Mouse (Mus musculus): ENCODE measurements around the gene Neurl1b. TPM values are rescaled to one million over a fixed set of nuclear protein-coding genes. Genes with fewer than 3 reads are reported as not detected.

Gene Neurl1b
- total RNA-seq, 2 experiments from 2014 or later, result 68.8 to 75.0 TPM

DNA sequence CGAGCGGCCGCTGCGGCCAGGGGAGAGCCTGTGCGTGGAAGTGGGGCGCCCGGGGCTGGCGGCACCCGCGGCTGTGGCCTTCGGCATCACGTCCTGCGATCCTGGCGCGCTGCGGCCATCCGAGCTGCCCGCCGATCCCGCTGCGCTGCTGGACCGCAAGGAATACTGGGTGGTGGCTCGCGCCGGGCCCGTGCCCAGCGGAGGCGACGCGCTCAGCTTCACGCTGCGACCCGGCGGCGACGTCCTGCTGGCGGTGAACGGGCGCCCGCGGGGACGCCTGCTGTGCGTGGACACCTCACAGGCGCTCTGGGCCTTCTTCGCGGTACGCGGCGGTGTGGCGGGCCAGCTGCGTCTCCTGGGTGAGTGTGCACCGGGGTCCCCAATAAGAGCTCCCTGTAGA, 24.4 kb downstream of the Neurl1b start:
- Histone ChIP-seq H3K4me3 (peak overlapping the region; percentile 38), H3K27ac (0 out of 2 replicates have a peak overlapping the region, but pooled peaks have one; percentile 14)
- no peak for TF ChIP-seq CTCF (conservative IDR thresholded peaks at IDR 0.05)

DNA sequence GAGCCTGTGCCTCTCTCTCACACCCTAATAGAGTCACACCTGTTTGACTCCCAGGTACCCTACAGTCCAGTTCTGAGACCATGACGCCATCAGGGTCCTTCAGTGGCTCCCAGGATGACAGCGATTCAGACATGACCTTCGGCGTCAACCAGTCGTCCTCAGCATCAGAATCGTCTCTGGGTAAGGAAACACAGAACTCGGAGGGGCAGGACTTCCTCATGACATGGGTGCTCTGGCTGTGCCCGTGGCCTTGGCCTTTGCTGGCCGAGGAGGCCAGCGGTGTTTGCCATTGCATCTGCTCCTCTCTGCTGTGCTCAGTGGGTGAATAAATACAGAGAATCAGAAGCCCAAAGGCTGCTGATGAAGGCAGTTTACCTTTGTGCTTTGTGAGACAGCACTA, 26.4 kb downstream of the Neurl1b start:
- no peak overlapping the region for H3K27ac ChIP-seq
- H3K4me3 ChIP-seq, result no peak overlapping the region
- no peak for TF ChIP-seq CTCF (conservative IDR thresholded peaks at IDR 0.05)
- no peak for DNase-seq (ENCODE audit: low spot score in 2 of 2)

More for the DNA sequence above, 24.4 kb downstream of the Neurl1b start:
- DNase-seq (ENCODE audit: low spot score in 2 of 2), result peak in 1 of 2 experiments; percentile 14

DNA sequence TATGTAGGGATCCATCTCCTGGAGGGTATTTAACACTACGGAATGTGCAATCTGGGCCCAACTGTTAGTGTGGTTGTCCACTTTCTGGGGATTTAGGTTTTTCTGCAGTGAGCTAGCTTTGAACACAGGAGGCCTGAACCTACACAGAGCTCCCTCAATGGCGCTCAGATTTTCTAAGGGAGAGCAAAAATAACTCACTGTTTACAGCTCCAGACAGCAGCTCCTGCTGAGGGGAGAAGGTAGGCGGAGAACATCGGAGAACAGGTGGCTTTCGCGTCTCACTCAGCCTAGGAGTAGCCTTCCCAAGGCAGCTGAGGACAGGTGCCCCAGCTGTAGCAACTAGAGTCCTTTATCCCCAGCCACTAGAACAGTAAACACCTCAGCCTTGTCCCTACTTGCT, 27.6 kb downstream of the Neurl1b start:
- TF ChIP-seq CTCF (conservative IDR thresholded peaks at IDR 0.05), result no peak
- H3K4me3 ChIP-seq, result no peak overlapping the region
- no peak overlapping the region for H3K27ac ChIP-seq
- DNase-seq (ENCODE audit: low spot score in 2 of 2), result no peak

DNA sequence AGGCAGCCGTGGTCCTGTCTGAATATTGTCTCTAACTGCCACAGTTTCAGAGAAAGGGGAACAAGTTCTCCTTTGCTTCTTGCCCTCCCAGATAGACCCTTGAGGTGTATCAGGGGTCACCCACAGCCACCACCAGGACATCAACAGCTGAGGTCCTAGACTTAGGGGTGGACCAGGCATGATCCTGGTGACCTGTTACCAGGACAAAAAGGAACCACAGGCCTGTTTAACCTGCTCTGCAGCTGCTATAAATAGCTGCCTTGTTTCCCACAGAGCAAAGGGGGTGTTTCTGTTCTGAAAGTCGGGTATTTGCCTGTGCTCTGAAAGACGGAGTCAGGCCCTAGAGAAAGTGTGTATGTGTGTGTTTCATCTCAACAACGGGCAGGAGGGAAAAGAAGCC, 29.2 kb downstream of the Neurl1b start:
- Histone ChIP-seq H3K4me3 (no peak overlapping the region), H3K27ac (no peak overlapping the region)
- no peak for DNase-seq (ENCODE audit: low spot score in 2 of 2)
- TF ChIP-seq CTCF (conservative IDR thresholded peaks at IDR 0.05), result no peak

DNA sequence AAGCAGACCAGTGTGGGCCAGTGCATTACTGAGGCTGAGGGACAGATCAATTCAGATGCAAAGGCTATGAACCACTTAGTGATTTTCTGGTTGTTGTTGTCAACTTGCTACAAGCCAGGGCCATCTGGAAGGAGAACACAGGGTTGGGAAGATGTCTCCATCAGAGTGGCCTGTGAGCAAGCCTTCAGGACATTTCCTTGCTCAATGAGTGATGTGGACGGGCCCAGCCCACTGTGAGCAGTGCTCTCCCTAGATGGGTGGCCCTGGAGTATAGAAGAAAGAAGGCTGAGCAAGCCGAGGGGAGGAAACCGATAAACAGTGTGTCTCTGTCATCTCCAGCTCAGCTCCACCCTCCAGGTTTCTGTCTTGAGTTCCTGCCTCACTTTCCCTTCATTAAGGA, 34.8 kb downstream of the Neurl1b start:
- DNase-seq (ENCODE audit: low spot score in 2 of 2), result no peak
- Histone ChIP-seq H3K27ac (no peak overlapping the region), H3K4me3 (no peak overlapping the region)
- TF ChIP-seq CTCF (conservative IDR thresholded peaks at IDR 0.05), result no peak

DNA sequence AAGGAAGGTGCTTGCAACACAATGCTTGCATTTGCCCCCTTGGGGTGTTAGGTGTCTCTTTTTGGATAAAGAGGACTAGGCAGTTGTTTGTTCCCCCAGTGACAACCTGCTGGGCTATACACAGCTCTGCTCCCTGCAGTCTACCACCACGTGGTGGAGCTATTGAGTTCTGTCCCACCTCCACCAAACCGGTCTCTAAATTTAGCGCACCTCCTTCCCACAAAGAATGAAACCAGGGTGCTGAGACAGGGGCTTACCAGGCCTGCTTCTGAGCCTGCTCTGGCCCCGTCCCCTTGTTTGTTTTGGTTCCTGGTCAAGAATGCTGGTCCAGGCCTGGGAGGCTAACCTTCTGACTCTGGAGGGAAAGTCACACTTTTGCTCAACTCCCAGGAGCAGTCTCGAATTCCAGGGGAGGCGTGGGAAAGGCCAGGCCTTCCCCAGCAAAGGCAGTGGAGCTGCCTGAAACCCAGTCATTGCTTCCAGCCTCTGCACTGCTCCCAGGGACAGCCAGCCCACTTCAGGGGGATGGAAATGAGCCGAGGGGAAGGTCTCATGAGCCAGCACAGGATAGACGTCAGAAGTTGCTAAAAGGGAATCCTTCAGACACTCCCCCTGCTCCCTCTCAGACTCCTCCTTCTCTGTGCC, 37.1 kb downstream of the Neurl1b start:
- peak in 1 of 2 experiments; percentile 35 for DNase-seq (ENCODE audit: low spot score in 2 of 2)
- no peak overlapping the region for H3K27ac ChIP-seq
- TF ChIP-seq CTCF (conservative IDR thresholded peaks at IDR 0.05), result peak; percentile 78
- no peak overlapping the region for H3K4me3 ChIP-seq

DNA sequence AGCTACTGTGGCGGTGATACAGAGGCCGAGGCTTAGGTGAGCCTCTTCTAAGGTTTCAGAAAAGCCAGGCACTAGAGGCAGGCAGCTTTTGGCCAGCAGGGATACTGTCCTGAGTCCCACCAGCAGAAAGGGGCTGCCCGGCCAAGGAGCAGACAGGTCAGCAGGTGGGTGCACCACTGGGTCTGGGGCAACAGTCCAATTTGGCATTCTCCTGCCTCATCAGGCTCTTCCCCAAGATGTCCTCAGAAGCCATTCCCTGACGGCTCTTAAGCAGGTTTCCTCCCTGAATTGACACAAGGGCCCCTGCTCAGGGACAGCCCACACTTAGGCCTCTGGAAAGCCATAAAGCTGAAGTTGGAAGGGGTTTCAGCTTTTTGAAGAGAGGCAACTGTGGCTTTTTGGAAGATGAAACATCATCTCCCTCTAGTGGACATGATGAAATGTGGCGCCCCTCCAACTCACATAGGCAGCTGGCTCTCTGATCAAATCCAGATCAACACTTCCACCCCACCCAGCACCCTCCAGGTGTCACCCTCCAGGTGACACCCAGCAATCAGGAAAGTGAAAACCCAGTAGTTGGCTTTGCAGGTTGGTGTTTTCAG, 37.8 kb downstream of the Neurl1b start:
- peak; percentile 58 to 72 for DNase-seq (ENCODE audit: low spot score in 2 of 2)
- Histone ChIP-seq H3K27ac (no peak overlapping the region; the same call in 1 of the 2 replicates), H3K4me3 (no peak overlapping the region)
- peak; percentile 87 for TF ChIP-seq CTCF (conservative IDR thresholded peaks at IDR 0.05)

DNA sequence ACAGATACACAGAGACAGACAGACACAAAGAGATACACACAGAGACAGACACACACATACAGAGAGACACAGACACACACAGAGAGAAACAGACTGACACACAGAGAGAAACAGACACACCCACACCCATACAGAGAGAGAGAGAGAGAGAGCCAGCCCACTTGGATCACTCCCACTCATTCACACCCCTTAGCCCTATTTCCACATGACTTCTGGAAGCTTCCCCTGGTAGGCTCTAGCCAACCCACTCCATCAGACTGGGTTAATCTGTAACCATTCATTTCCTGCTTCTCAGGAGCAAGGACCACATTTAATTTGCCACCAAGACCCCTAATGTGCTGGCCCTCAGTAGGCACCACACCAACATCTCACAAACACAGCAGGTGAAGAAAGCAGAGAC, 42.9 kb downstream of the Neurl1b start:
- no peak for DNase-seq (ENCODE audit: low spot score in 2 of 2)
- H3K27ac ChIP-seq, result no peak overlapping the region
- H3K4me3 ChIP-seq, result no peak overlapping the region
- TF ChIP-seq CTCF (conservative IDR thresholded peaks at IDR 0.05), result no peak

DNA sequence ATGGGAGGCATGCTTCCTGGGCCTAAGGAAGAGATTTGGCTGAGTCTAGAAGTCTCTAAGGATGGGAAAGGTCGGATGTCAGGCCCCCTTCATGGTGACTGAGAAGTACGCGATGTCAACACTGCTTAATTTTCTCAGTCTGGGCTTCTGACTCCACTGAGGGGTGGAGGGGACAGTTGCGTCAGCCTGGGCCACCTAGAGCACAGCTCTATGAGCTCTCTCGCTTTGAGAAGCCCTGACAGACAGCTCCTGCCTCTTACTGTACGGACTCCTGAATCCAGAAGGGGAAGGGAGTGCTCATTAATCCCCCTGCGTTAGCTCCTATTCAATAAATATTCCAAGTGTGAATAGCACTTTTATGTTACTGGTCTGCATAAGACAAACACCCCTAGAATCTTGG, 43.4 kb downstream of the Neurl1b start:
- Histone ChIP-seq H3K4me3 (no peak overlapping the region), H3K27ac (no peak overlapping the region)
- TF ChIP-seq CTCF (conservative IDR thresholded peaks at IDR 0.05), result no peak
- no peak for DNase-seq (ENCODE audit: low spot score in 2 of 2)

DNA sequence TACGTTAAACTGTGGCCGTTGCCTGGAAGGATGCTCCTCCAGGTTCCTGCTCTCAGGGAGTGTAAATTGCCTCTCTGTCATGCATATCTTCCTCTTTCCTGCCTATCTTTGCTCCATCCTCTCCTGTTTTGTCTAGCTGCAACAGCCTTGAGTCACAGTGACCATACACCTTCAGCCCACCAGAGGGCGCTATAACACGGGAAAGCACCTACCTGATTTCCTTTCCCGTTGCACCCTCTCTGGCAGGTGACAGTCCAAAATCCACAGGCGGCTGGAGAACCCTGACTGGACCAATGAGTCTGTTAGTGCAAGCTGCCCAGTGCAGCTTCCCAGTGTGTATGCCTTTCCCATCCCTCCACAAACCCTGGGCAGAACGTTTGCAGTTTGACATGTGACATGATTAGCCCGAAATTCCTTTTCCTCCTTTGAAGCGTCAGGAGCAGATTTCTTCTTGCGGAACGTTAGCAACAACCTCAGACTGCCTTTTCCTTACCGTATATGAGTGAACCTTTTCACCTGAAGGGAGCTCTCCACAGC, 48.1 kb downstream of the Neurl1b start:
- peak; percentile 61 to 88 for DNase-seq (ENCODE audit: low spot score in 2 of 2)
- no peak overlapping the region for H3K27ac ChIP-seq
- H3K4me3 ChIP-seq, result peak overlapping the region; percentile 33; the same call in 1 of the 2 replicates
- TF ChIP-seq CTCF (conservative IDR thresholded peaks at IDR 0.05), result peak; percentile 96

DNA sequence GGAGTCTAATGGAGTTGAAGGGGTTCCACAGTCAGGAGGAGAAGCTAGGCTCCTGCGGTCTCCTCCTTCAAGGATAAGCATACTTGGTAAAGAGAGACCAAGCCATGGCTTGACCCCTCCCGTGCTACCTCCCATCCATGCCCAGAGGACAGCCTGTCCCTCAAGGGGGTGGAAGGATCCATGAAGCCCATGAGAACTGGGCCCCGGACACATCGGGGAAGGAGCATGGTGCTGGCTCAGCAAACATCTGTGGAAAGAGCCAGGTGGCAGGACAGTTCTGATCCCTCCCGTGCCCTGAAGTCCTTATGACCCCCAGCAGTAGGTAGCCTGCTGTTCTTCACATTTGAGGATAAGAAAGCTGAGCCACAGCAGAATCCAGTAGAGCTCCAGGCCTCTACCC, 48.8 kb downstream of the Neurl1b start:
- no peak for TF ChIP-seq CTCF (conservative IDR thresholded peaks at IDR 0.05)
- H3K27ac ChIP-seq, result no peak overlapping the region
- H3K4me3 ChIP-seq, result no peak overlapping the region
- no peak for DNase-seq (ENCODE audit: low spot score in 2 of 2)

DNA sequence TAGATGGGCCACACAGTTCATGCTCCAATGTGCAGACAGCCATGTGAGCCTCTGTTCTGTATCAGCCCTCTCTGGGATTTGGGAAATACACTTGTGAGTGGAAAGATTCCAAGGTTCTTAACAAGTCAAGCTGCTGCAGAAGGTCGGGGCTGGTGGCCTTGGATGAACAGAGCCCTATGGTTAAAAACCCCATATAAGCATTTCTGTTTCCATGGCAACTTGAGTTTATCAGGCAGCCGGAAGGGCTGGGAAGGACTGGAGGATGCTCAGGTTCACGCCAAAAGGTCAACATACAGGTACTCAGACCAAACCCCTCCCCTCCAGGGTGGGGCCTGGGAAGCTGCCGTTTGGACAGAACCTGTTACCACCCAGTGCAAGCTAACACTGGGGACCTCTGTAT, 49.4 kb downstream of the Neurl1b start:
- peak overlapping the region; percentile 79; the same call in 1 of the 2 replicates for H3K27ac ChIP-seq
- DNase-seq (ENCODE audit: low spot score in 2 of 2), result no peak
- no peak overlapping the region for H3K4me3 ChIP-seq
- no peak for TF ChIP-seq CTCF (conservative IDR thresholded peaks at IDR 0.05)

DNA sequence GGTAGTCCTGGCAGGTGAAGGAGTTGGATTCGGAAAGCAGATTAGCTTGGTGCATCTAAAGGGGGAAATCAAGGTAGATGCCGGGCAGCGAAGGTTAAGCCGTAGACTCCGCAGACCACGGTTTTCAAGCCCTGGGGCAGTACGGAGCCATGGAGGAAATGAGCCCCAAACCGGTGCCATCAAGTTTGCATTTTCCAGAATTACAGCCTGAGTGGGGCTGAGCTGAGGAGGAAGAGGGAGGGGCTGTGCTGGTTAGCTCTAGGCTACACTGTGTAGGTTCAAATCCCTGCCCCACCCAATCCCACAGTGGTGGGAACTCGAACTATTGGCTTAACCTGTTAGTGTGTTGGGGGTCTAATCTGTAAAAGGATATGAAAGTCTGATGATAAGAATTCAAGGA, 49.9 kb downstream of the Neurl1b start:
- no peak for DNase-seq (ENCODE audit: low spot score in 2 of 2)
- peak overlapping the region; percentile 79 for H3K27ac ChIP-seq
- no peak for TF ChIP-seq CTCF (conservative IDR thresholded peaks at IDR 0.05)
- H3K4me3 ChIP-seq, result no peak overlapping the region; the same call in 1 of the 2 replicates

DNA sequence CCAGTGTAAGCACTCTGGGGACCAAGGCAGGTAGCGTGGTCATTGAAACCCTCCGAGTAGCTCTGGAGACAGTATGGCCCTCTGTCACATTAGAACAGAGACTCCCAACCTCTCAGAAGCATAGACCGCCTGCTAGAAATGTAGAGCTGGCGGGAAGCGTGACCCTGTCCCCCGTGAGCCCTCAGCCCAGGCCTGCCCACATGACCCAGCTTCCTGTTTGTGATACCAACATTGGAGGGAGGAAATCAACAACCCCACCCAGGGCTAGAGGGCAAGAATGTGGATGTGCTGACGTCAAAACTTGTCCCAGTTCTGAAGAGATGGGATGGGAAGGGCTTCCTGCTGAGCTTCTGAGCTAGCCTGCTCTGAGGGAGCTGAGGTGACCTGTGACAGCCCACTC, 50.3 kb downstream of the Neurl1b start:
- Histone ChIP-seq H3K27ac (peak overlapping the region; percentile 79), H3K4me3 (no peak overlapping the region; the same call in 1 of the 2 replicates)
- no peak for DNase-seq (ENCODE audit: low spot score in 2 of 2)
- TF ChIP-seq CTCF (conservative IDR thresholded peaks at IDR 0.05), result no peak

Data from layer of hippocampus, adult 2 months (tissue).